Mouse (Mus musculus) heart, postnatal 0 days (tissue): ENCODE measurements around the gene Nxf2. TPM values are rescaled to one million over a fixed set of nuclear protein-coding genes. Genes with fewer than 3 reads are reported as not detected.

ENCODE experiments used
- ATAC-seq: fragments of 200-750 bp; cut with Nextera tagmentation; 2 replicates; pipeline ENCODE4 v1.8.0; 2017; ENCODE audit warnings: low read depth, moderate number of reproducible peaks, moderate library complexity; ENCODE audit not compliant: insufficient read depth
- DNase-seq: peaks from one replicate; pipeline ENCODE4 v3.0.0-alpha.2; 2016; ENCODE audit warnings: low spot score
- H3K27ac ChIP-seq: fragments of 300-500 bp; sonication (generic); 2 replicates; pipeline ENCODE4 v1.5.1; 2014; ENCODE audit warnings: low read depth, mild to moderate bottlenecking
- H3K27me3 ChIP-seq: fragments of 300-500 bp; sonication (generic); 2 replicates; pipeline ENCODE4 v1.6.1; 2014; ENCODE audit warnings: low read length, mixed read lengths; ENCODE audit not compliant: control insufficient read depth, insufficient read depth
- H3K36me3 ChIP-seq: fragments of 300-500 bp; sonication (generic); replicated peaks from 2 replicates; pipeline ENCODE4 v1.6.1; 2014; ENCODE audit warnings: low read length, mixed read lengths; ENCODE audit not compliant: control insufficient read depth, insufficient read depth
- H3K4me1 ChIP-seq: fragments of 300-500 bp; sonication (generic); 2 replicates; pipeline ENCODE4 v1.6.1; 2014; ENCODE audit warnings: antibody characterized with exemption; ENCODE audit not compliant: control insufficient read depth, insufficient read depth
- H3K4me2 ChIP-seq: fragments of 300-500 bp; sonication (generic); 2 replicates; pipeline ENCODE4 v1.6.1; 2014; ENCODE audit warnings: low read depth, mild to moderate bottlenecking, low read length, moderate library complexity
- H3K4me3 ChIP-seq: fragments of 300-500 bp; sonication (generic); 2 replicates; pipeline ENCODE4 v1.5.1; 2014; ENCODE audit warnings: low read depth, low read length
- H3K9ac ChIP-seq: fragments of 300-500 bp; sonication (generic); replicated peaks from 2 replicates; pipeline ENCODE4 v1.6.1; 2014; ENCODE audit warnings: low read depth, low read length, mixed read lengths
- H3K9me3 ChIP-seq: fragments of 300-500 bp; sonication (generic); replicated peaks from 2 replicates; pipeline ENCODE4 v1.6.1; 2016; ENCODE audit warnings: low read length; ENCODE audit not compliant: control insufficient read depth
- CTCF ChIP-seq: IDR thresholded peaks from 2 replicates; pipeline ENCODE4 v1.5.1; 2016; ENCODE audit warnings: antibody characterized with exemption, control low read depth, low read depth
- EP300 ChIP-seq: IDR thresholded peaks from 2 replicates; pipeline ENCODE4 v1.6.1; 2016; ENCODE audit warnings: antibody characterized with exemption, low read depth
- WGBS: fragments of 180-500 bp; shearing (Covaris S2); extraction: QIAGEN DNeasy Blood & Tissue Kit; methylation state at CpG from one replicate; pipeline ENCODE4 v1.1.7; 2014; 5-methylcytosine and 5-hydroxymethylcytosine counted together
- polyA plus RNA-seq: library from polyadenylated mRNA; unstranded; fragments of >200 nt; fragmentation: Nextera tagmentation; extraction: Ambion mirVana; gene quantifications from 2 replicates; pipeline ENCODE4 v1.2.1, GENCODE M21; 2015
- total RNA-seq: library from RNA; depleted of rRNA; stranded (reverse); fragments of >200 nt; gene quantifications from 2 replicates; pipeline ENCODE4 v1.2.3, GENCODE M21; 2014; ENCODE audit warnings: low replicate concordance; rRNA removed

Nxf2 gene
- total and polyA plus RNA-seq, 2 experiments from 2014 or later = 0.16 TPM; not detected in 1

DNA sequence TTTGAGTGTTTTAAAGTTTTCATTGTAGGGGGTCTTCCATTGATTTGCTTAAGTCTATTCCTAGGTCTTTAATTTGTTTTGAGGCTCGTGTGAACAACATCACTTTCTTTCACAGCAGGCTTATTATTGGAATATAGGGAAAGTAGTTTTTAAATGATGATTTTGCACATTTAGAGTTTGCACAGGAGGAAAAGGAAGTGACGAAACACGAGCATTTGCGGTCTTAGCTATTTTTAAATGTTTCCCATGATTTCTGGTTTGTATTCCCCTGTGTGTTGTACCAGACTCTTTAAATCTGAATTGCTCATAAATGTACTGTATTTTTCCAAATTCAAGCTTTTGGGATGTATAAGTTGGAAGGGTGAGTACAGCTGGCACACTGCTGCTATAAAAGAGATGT, 54.2 kb downstream of the Nxf2 start:
- no peak overlapping the region for H3K9ac ChIP-seq
- H3K27me3 ChIP-seq = no peaks in the 10 kb centered on the region
- no peak for DNase-seq
- WGBS = 61% methylated on average over 4 of the region's 4 CpGs
- no peak overlapping the region for H3K4me3 ChIP-seq
- no peak for ATAC-seq
- no peaks in the 10 kb centered on the region for H3K9me3 ChIP-seq
- no peak overlapping the region for H3K27ac ChIP-seq
- no peaks in the 10 kb centered on the region for H3K36me3 ChIP-seq
- no peak overlapping the region for H3K4me2 ChIP-seq
- TF ChIP-seq CTCF = no peak
- TF ChIP-seq EP300 = no peak
- no peaks in the 10 kb centered on the region for H3K4me1 ChIP-seq

Other genes starting within 250 kb of the Nxf2 start
- gene Armcx1, start 246.8 kb downstream of the Nxf2 start, total RNA-seq = 3.9 and 13.9 TPM in 2 replicates
- gene Armcx1, start 246.8 kb downstream of the Nxf2 start, polyA plus RNA-seq = 21.8 and 22.7 TPM in 2 replicates
- gene Armcx6, start 213.3 kb downstream of the Nxf2 start, total RNA-seq = 7.7 and 13.7 TPM in 2 replicates
- 7.3 and 7.8 TPM in 2 replicates for gene Armcx6, start 213.3 kb downstream of the Nxf2 start, polyA plus RNA-seq
- 22.1 and 33.6 TPM in 2 replicates for gene Armcx3, start 208.2 kb downstream of the Nxf2 start, total RNA-seq
- gene Armcx3, start 208.2 kb downstream of the Nxf2 start, polyA plus RNA-seq = 59.5 and 64.1 TPM in 2 replicates
- gene Armcx2, start 155.5 kb downstream of the Nxf2 start, total RNA-seq = 46.2 and 47.9 TPM in 2 replicates
- 23.6 and 24.3 TPM in 2 replicates for gene Armcx2, start 155.5 kb downstream of the Nxf2 start, polyA plus RNA-seq
- gene Zmat1, start 44.5 kb upstream of the Nxf2 start, total RNA-seq = 0.08 and 2.0 TPM in 2 replicates
- 5.6 and 6.8 TPM in 2 replicates for gene Zmat1, start 44.5 kb upstream of the Nxf2 start, polyA plus RNA-seq
- not detected in 2 replicates for gene Gm15023, start 212.9 kb upstream of the Nxf2 start, total RNA-seq
- not detected in 2 replicates for gene Gm15023, start 212.9 kb upstream of the Nxf2 start, polyA plus RNA-seq
- gene Tceal6, start 245.9 kb upstream of the Nxf2 start, total RNA-seq = not detected in 2 replicates
- 0.25 and 0.33 TPM in 2 replicates for gene Tceal6, start 245.9 kb upstream of the Nxf2 start, polyA plus RNA-seq